Mouse (Mus musculus) brain, embryonic 14.5 days (tissue): ENCODE results near the gene Lmo7. TPM values are rescaled to one million over a fixed set of nuclear protein-coding genes. Genes with fewer than 3 reads are reported as not detected.

Source experiments
- DNase-seq: peaks from one replicate; pipeline ENCODE4 v3.0.0-alpha.2; 2011; ENCODE audit warnings: low read depth
- CTCF ChIP-seq: fragments of 200-500 bp; IDR thresholded peaks from 2 replicates; pipeline ENCODE4 v1.5.1; 2012; ENCODE audit warnings: inconsistent platforms, mild to moderate bottlenecking, moderate library complexity, borderline replicate concordance; ENCODE audit not compliant: insufficient read depth, insufficient read length; ENCODE audit errors: extremely low read depth
- POLR2A ChIP-seq: fragments of 200-500 bp; IDR thresholded peaks from 2 replicates; pipeline ENCODE4 v1.6.1; 2012; ENCODE audit warnings: mild to moderate bottlenecking, inconsistent platforms, borderline replicate concordance; ENCODE audit not compliant: poor library complexity, insufficient read depth, insufficient read length, severe bottlenecking; ENCODE audit errors: extremely low read depth
- polyA plus RNA-seq: library from polyadenylated mRNA; depleted of rRNA; stranded (reverse); fragments of >200 nt; gene quantifications from 2 replicates; pipeline ENCODE4 v1.2.3, GENCODE M21; 2012

Lmo7 gene
- polyA plus RNA-seq, 1 experiment = 3.9 TPM

DNA sequence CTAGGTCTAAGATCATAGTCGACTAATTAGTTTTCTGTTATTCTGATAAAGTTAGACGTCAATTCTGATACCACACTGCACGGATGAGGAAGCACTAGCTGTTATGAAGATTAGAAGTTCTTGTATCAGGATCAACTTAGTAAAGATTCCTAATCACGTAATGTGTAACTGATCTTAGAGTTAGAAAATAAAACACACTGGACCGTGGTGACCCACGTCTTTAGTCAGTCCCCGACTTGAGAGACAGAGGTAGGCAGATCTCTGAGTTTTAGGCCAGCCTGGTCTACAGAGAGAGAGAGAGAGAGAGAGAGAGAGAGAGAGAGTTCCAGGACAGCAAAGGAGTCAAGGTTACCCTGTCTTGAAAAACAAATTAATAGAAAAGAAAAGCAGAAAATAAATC is 18.7 kb downstream of the Lmo7 start:
- no peak for DNase-seq
- TF ChIP-seq CTCF (no peak), POLR2A (no peak)

DNA sequence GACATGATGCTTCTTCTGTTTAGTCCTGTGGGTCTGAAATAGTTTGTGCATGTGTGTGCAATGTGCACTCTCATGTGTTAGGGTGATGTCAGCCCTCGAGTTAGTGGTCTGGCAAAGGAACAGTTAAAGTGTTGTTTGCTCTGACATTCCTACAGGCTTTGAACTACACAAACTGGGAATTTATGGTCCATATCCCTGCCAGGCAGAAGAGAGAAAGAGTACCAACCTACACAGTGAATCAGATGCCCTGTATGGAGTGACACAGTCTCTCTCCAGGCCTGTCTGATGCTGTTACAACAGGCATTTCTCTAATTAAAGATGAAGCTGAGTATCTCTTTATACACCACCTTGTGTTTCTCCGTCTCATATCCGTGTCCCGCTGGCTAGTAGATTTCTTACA is 21.2 kb downstream of the Lmo7 start:
- DNase-seq = no peak
- no peak for TF ChIP-seq CTCF
- TF ChIP-seq POLR2A = no peak

GRCm38 (mm10) chr14:101755425-101755824 is 25.7 kb downstream of the Lmo7 start:
- peak; percentile 39 for DNase-seq
- TF ChIP-seq CTCF (no peak), POLR2A (no peak)

DNA sequence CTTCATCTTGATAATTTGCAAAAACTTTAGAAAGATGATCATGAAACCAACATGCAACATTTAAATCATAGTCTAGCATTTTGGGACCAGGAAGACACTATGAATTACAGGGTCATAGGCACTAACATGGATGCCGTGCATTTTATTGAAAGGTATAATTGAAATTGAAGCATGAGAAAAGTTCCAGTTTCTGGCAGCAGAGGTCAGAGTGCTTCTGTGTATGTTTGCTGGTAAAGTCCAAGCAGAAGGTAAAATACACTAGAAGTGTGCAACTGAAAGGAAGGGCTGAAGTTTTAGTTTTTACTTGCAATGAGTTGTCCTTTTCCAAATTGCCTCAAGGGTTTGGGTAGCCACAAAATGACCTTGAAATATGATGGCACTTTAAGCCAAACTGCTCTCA is 32.5 kb downstream of the Lmo7 start:
- peak; percentile 39 for DNase-seq
- TF ChIP-seq POLR2A (no peak), CTCF (peak; percentile 13; the same call in 1 of the 2 replicates)

DNA sequence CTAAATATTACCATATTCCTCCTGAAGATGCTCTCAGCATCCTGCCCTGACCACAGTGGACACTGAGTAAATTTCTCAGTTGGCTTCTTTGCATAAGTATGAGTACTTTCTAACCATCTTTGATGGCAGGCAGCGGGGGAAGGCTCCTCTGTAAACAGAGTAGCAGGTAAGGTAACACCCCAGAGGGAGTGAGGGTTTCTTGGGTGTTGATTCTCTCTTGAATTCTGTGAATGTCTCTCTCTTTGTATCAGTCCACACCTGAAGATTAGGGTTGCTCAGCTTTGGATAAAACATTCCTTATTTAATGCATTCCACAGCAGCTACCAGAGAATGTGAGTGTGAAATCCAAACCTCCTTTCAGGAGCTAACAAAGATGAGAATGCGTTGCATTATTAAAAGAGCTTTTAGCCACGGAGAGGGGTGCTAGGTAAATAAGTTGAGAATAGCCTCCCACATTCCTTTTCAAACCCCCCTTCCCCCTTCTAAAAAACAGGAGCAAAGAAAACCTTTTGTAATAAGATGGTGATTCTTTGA is 34.1 kb downstream of the Lmo7 start:
- DNase-seq = no peak
- no peak for TF ChIP-seq POLR2A
- no peak for TF ChIP-seq CTCF

DNA sequence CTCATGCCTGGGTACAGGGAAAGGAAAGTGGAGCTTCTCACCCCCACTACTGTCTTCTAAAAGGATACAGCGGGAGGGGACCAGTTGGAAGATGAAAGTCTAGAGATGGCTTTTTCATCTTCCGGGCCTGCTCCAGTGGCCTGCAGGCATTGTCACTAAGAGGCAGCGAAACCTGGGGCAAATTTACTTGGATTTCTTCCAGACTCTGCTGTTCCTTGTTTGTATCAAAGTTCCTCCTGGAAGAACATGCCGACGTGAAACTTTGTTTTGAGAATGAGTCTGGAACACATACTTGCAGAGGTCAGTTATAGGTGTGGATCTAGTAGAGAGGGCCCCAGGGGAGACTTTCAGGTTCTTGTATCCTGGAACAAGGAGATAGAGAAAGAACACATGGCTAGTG is 41.6 kb downstream of the Lmo7 start:
- no peak for DNase-seq
- TF ChIP-seq CTCF (no peak), POLR2A (no peak)

GRCm38 (mm10) chr14:101771756-101772155 is 42.0 kb downstream of the Lmo7 start:
- no peak for DNase-seq
- TF ChIP-seq POLR2A (no peak), CTCF (no peak)

- DNase-seq = no peak
- peak; percentile 47; the same call in 1 of the 2 replicates for TF ChIP-seq CTCF
- no peak for TF ChIP-seq POLR2A
Measured at GRCm38 (mm10) chr14:101774631-101775030, 44.9 kb downstream of the Lmo7 start.

- TF ChIP-seq POLR2A (no peak), CTCF (no peak)
- peak; percentile 53 for DNase-seq
Measured at GRCm38 (mm10) chr14:101776296-101777128, 46.8 kb downstream of the Lmo7 start.

GRCm38 (mm10) chr14:101777129-101777493 is 47.4 kb downstream of the Lmo7 start:
- no peak for DNase-seq
- TF ChIP-seq CTCF = no peak
- no peak for TF ChIP-seq POLR2A

GRCm38 (mm10) chr14:101778426-101778825 is 48.7 kb downstream of the Lmo7 start:
- TF ChIP-seq CTCF (no peak), POLR2A (no peak)
- DNase-seq = no peak

- DNase-seq = peak; percentile 39
- no peak for TF ChIP-seq CTCF
- TF ChIP-seq POLR2A = no peak
Measured at GRCm38 (mm10) chr14:101780016-101780415, 50.3 kb downstream of the Lmo7 start.

DNA sequence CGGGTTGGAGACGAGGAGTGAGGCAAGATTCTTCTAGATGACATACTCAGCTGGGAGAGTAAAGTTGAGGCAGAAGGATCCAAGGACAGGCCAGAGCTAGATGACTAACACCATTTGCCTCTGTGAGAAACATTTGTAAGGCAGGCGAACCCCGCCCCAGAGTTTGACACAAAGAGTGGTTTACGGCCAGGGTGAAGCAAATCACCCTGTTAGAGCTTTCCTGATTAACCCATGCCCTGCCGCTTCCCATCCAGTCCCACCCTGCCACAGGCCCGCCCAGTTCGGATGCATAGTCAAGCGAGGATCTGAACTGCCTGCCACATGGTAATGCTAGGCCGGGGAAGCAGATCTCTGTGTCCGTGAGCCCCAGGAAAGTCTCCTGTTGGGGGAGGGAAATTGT is 51.5 kb downstream of the Lmo7 start:
- TF ChIP-seq CTCF (no peak), POLR2A (no peak)
- DNase-seq = no peak
